Mouse (Mus musculus) heart, adult 2 months (tissue): ENCODE measurements around the gene Cgas.

Source experiments
- CTCF ChIP-seq: fragments of 200-600 bp; IDR thresholded peaks from 2 replicates; pipeline ENCODE4 v1.8.1; 2022; ENCODE audit warnings: antibody characterized with exemption, mild to moderate bottlenecking, moderate library complexity
- EP300 ChIP-seq: fragments of 200-500 bp; IDR thresholded peaks from 2 replicates; pipeline ENCODE4 v1.6.1; 2011; ENCODE audit warnings: low read depth, low read length, control low read depth; ENCODE audit not compliant: insufficient read depth
- POLR2A ChIP-seq: fragments of 200-500 bp; IDR thresholded peaks from 2 replicates; pipeline ENCODE4 v1.6.1; 2011; ENCODE audit warnings: mild to moderate bottlenecking, low read depth, low read length, control low read depth; ENCODE audit not compliant: insufficient read depth

GRCm38 (mm10) chr9:78400570-78400969 is 42.5 kb downstream of the Cgas start:
- TF ChIP-seq CTCF = no peak
- TF ChIP-seq POLR2A = no peak
- no peak for TF ChIP-seq EP300
